Mouse (Mus musculus) bone marrow, adult 2 months (tissue): ENCODE results near the gene Nme7.

Experiments used
- CTCF ChIP-seq: fragments of 200-500 bp; IDR thresholded peaks from 2 replicates; pipeline ENCODE4 v1.5.1; 2011; ENCODE audit warnings: low read length, control low read depth; ENCODE audit not compliant: control insufficient read depth, insufficient read depth
- POLR2A ChIP-seq: fragments of 200-500 bp; IDR thresholded peaks from 2 replicates; pipeline ENCODE4 v1.6.1; 2011; ENCODE audit warnings: low read depth, mild to moderate bottlenecking, control low read depth, low read length, borderline replicate concordance; ENCODE audit not compliant: control insufficient read depth

DNA sequence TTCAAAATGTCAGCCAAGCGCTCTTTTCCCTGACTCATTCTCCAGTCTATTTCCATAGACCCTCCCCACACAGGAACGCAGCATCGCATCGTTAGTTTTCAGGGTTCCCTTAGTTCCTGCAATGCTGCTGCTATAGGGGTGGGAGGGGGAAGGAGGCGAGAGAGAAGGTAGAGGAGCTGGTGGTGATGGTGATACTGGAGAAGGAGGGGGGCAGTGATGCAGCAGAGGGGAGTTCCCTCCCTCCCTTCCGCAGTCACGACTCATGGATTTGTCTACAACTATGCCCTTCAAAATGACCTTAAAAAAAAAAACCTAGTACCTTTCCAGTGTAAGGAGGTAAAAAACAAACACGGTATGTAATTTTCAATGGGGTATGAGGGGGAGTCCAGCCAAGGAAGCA lies 152.8 kb downstream of the Nme7 start:
- TF ChIP-seq POLR2A, result no peak
- no peak for TF ChIP-seq CTCF
